Mouse (Mus musculus): ENCODE measurements around the gene Shisa4. TPM values are rescaled to one million over a fixed set of nuclear protein-coding genes. Genes with fewer than 3 reads are reported as not detected.
A peak's percentile ranks its signal among the peaks of the same experiment; 100 is the strongest.
"Not testable (repeated sequence)": the region's sequence is repeated elsewhere in the genome, so short reads cannot be mapped to it uniquely, and the experiment has no call there.

The Shisa4 gene
- polyA plus RNA-seq, 1 experiment = 21.1 TPM

GRCm38 (mm10) chr1:135401452-135402110 lies 26.5 kb upstream of the Shisa4 start:
- no peak for TF ChIP-seq CTCF (conservative IDR thresholded peaks at IDR 0.05; ENCODE audit: insufficient read depth, insufficient read length, low read depth, low read length)
- TF ChIP-seq POLR2A (IDR thresholded peaks at IDR 0.05; ENCODE audit: low read depth, low read length) = no peak
- no peak overlapping the region for H3K4me3 ChIP-seq (ENCODE audit: insufficient read depth, low read depth, low read length)
- H3K27me3 ChIP-seq (replicated peaks; ENCODE audit: control insufficient read depth, insufficient read depth, low read length) = no peaks in the 10 kb centered on the region
- peaks cover 15% of the 10 kb centered on the region for H3K36me3 ChIP-seq (ENCODE audit: control insufficient read depth, insufficient read depth, low read length)
- WGBS = over 99% methylated on average over 3 of the region's 3 CpGs
- DNase-seq = no peak
- no peaks in the 10 kb centered on the region for H3K4me1 ChIP-seq (ENCODE audit: control insufficient read depth, insufficient read depth, low read length)
- no peak overlapping the region for H3K27ac ChIP-seq (ENCODE audit: insufficient read depth, low read depth, low read length)

GRCm38 (mm10) chr1:135399466-135399865 lies 24.4 kb upstream of the Shisa4 start:
- 93% methylated on average over 5 of the region's 5 CpGs for WGBS
- H3K27me3 ChIP-seq (replicated peaks; ENCODE audit: control insufficient read depth, insufficient read depth, low read length) = no peaks in the 10 kb centered on the region
- DNase-seq = no peak
- H3K4me1 ChIP-seq (ENCODE audit: control insufficient read depth, insufficient read depth, low read length) = no peaks in the 10 kb centered on the region
- H3K27ac ChIP-seq (ENCODE audit: insufficient read depth, low read depth, low read length) = no peak overlapping the region
- H3K4me3 ChIP-seq (ENCODE audit: insufficient read depth, low read depth, low read length) = no peak overlapping the region
- H3K36me3 ChIP-seq (ENCODE audit: control insufficient read depth, insufficient read depth, low read length) = peaks cover 7% of the 10 kb centered on the region; the same call in 1 of the 2 replicates
- TF ChIP-seq CTCF (conservative IDR thresholded peaks at IDR 0.05; ENCODE audit: insufficient read depth, insufficient read length, low read depth, low read length) = no peak
- TF ChIP-seq POLR2A (IDR thresholded peaks at IDR 0.05; ENCODE audit: low read depth, low read length) = no peak

DNA sequence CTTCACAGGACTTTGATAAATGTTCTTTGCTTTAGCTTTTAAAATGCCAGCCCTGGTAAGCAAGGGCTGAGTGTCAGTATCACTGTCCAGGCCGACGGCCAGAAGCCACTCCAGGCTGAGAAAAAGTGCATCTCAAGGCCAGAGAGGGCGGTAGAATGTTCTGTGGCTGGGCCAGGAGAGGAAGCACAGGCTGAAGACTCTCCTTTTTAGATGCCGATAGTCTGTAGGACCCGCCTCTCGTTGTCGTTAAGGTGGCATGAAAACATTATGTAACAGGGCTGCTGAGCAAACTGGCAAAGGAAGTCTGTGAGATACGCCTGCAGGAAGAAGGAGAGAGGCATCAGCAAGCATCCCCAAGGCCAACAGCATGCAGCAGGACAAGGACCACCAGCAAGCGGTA lies 10.1 kb upstream of the Shisa4 start:
- Histone ChIP-seq H3K27me3 (replicated peaks; ENCODE audit: control insufficient read depth, insufficient read depth, low read length) (no peaks in the 10 kb centered on the region), H3K4me1 (ENCODE audit: control insufficient read depth, insufficient read depth, low read length) (no peaks in the 10 kb centered on the region), H3K36me3 (ENCODE audit: control insufficient read depth, insufficient read depth, low read length) (peaks cover 3% of the 10 kb centered on the region), H3K27ac (ENCODE audit: insufficient read depth, low read depth, low read length) (no peak overlapping the region), H3K4me3 (ENCODE audit: insufficient read depth, low read depth, low read length) (no peak overlapping the region)
- DNase-seq = no peak
- TF ChIP-seq CTCF (conservative IDR thresholded peaks at IDR 0.05; ENCODE audit: insufficient read depth, insufficient read length, low read depth, low read length) (no peak), POLR2A (IDR thresholded peaks at IDR 0.05; ENCODE audit: low read depth, low read length) (no peak)
- 83% methylated on average over 9 of the region's 9 CpGs for WGBS

DNA sequence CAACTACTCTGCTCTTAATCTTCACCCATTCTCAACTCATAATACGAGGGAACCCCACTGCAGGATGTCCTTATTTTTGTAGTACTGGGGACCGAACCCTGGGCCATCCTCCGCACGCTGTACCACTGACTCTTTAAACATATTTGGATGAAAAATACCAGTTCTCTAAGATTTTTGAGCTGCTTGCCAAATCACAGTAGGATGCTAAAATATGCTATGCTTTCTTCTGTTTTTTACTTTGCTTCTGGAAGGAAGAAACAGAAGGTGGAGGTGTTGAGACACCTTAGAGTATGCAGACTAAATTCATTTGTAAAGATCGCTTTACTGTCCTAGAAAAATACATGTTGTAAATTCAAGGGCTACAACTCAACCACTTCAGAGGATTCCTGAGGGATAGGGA lies 9.1 kb upstream of the Shisa4 start:
- 96% methylated on average over 5 of the region's 5 CpGs for WGBS
- Histone ChIP-seq H3K27ac (ENCODE audit: insufficient read depth, low read depth, low read length) (no peak overlapping the region), H3K27me3 (replicated peaks; ENCODE audit: control insufficient read depth, insufficient read depth, low read length) (no peaks in the 10 kb centered on the region), H3K4me3 (ENCODE audit: insufficient read depth, low read depth, low read length) (no peak overlapping the region), H3K4me1 (ENCODE audit: control insufficient read depth, insufficient read depth, low read length) (no peaks in the 10 kb centered on the region), H3K36me3 (ENCODE audit: control insufficient read depth, insufficient read depth, low read length) (no peaks in the 10 kb centered on the region; the same call in none of the 2 replicates)
- TF ChIP-seq CTCF (conservative IDR thresholded peaks at IDR 0.05; ENCODE audit: insufficient read depth, insufficient read length, low read depth, low read length) (no peak), POLR2A (IDR thresholded peaks at IDR 0.05; ENCODE audit: low read depth, low read length) (no peak)
- no peak for DNase-seq

- WGBS = 77% methylated on average over 6 of the region's 6 CpGs
- not testable (repeated sequence) for H3K4me1 ChIP-seq (ENCODE audit: control insufficient read depth, insufficient read depth, low read length); H3K36me3 ChIP-seq (ENCODE audit: control insufficient read depth, insufficient read depth, low read length); H3K27me3 ChIP-seq (replicated peaks; ENCODE audit: control insufficient read depth, insufficient read depth, low read length); H3K27ac ChIP-seq (ENCODE audit: insufficient read depth, low read depth, low read length); H3K4me3 ChIP-seq (ENCODE audit: insufficient read depth, low read depth, low read length)
- DNase-seq = peak; percentile 39
- TF ChIP-seq CTCF (conservative IDR thresholded peaks at IDR 0.05; ENCODE audit: insufficient read depth, insufficient read length, low read depth, low read length) = peak; percentile 21; the same call in 1 of the 2 replicates
Observed at GRCm38 (mm10) chr1:135381560-135381959, 6.5 kb upstream of the Shisa4 start.

GRCm38 (mm10) chr1:135380071-135380991 lies 5.3 kb upstream of the Shisa4 start:
- no peak for DNase-seq
- Histone ChIP-seq H3K27ac (ENCODE audit: insufficient read depth, low read depth, low read length) (no peak overlapping the region), H3K4me1 (ENCODE audit: control insufficient read depth, insufficient read depth, low read length) (no peaks in the 10 kb centered on the region), H3K4me3 (ENCODE audit: insufficient read depth, low read depth, low read length) (no peak overlapping the region), H3K36me3 (ENCODE audit: control insufficient read depth, insufficient read depth, low read length) (no peaks in the 10 kb centered on the region; the same call in 1 of the 2 replicates), H3K27me3 (replicated peaks; ENCODE audit: control insufficient read depth, insufficient read depth, low read length) (no peaks in the 10 kb centered on the region)
- WGBS = 63% methylated on average over 15 of the region's 15 CpGs
- TF ChIP-seq POLR2A (IDR thresholded peaks at IDR 0.05; ENCODE audit: low read depth, low read length) (no peak), CTCF (conservative IDR thresholded peaks at IDR 0.05; ENCODE audit: insufficient read depth, insufficient read length, low read depth, low read length) (no peak)

DNA sequence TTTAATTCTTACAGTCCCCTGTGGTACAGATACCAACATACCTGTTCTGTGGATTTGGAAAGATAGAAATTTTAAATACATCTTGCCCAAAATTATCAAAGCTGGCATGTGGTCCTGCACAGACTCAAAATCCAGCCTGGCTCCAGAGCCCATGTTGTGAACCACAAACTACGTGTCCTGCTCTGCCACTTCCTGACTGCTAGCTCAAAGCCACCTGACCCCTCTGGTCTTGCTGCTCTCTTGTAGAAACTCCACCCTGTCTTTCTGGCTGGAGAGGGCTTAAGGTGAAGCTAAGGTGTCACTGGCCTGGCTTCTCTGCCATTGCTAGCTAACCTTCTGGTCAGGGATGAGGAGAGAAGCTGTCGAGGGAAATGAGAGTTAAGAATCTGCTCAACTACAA lies 4.0 kb upstream of the Shisa4 start:
- TF ChIP-seq CTCF (conservative IDR thresholded peaks at IDR 0.05; ENCODE audit: insufficient read depth, insufficient read length, low read depth, low read length) (no peak), POLR2A (IDR thresholded peaks at IDR 0.05; ENCODE audit: low read depth, low read length) (no peak)
- H3K4me3 ChIP-seq (ENCODE audit: insufficient read depth, low read depth, low read length) = no peak overlapping the region
- no peaks in the 10 kb centered on the region for H3K4me1 ChIP-seq (ENCODE audit: control insufficient read depth, insufficient read depth, low read length)
- H3K27ac ChIP-seq (ENCODE audit: insufficient read depth, low read depth, low read length) = no peak overlapping the region
- WGBS = 56% methylated on average over 2 of the region's 2 CpGs
- no peaks in the 10 kb centered on the region for H3K27me3 ChIP-seq (replicated peaks; ENCODE audit: control insufficient read depth, insufficient read depth, low read length)
- no peaks in the 10 kb centered on the region for H3K36me3 ChIP-seq (ENCODE audit: control insufficient read depth, insufficient read depth, low read length)
- DNase-seq = no peak

All from kidney, adult 2 months (tissue).